Mouse (Mus musculus): ENCODE measurements around the gene Alkbh6. TPM values are rescaled to one million over a fixed set of nuclear protein-coding genes. Genes with fewer than 3 reads are reported as not detected.

Gene Alkbh6
- polyA plus RNA-seq, 2 experiments: 79.7 to 124 TPM

GRCm38 (mm10) chr7:30295103-30295502 lies 13.4 kb upstream of the Alkbh6 start:
- peaks cover 72% of the 10 kb centered on the region for H3K36me3 ChIP-seq (ENCODE audit: control insufficient read depth, insufficient read depth, low read length)

GRCm38 (mm10) chr7:30296816-30297215 lies 11.7 kb upstream of the Alkbh6 start:
- no peak overlapping the region for H3K27ac ChIP-seq (replicated peaks; ENCODE audit: low read depth, low read length)
- no peak overlapping the region for H3K9ac ChIP-seq (ENCODE audit: low read depth, low read length, severe bottlenecking)
- H3K36me3 ChIP-seq (ENCODE audit: control insufficient read depth, insufficient read depth, low read length): peaks cover 84% of the 10 kb centered on the region
- 95% methylated on average over 15 of the region's 15 CpGs for WGBS
- peaks cover 8% of the 10 kb centered on the region; the same call in 1 of the 2 replicates for H3K4me1 ChIP-seq (ENCODE audit: control insufficient read depth, insufficient read depth, low read length)
- no peak for ATAC-seq (ENCODE audit: low FRiP score, low read depth)
- no peaks in the 10 kb centered on the region for H3K27me3 ChIP-seq (ENCODE audit: control insufficient read depth, insufficient read depth, low read length)
- DNase-seq (ENCODE audit: low spot score): no peak
- no peak overlapping the region for H3K4me2 ChIP-seq (replicated peaks; ENCODE audit: low read depth, low read length, severe bottlenecking)
- H3K4me3 ChIP-seq (replicated peaks; ENCODE audit: low read length): no peak overlapping the region
- TF ChIP-seq POLR2A (IDR thresholded peaks at IDR 0.05; ENCODE audit: borderline replicate concordance, extremely low read depth, insufficient read depth, insufficient read length): no peak
- no peaks in the 10 kb centered on the region for H3K9me3 ChIP-seq (ENCODE audit: control insufficient read depth, low read length)

More at GRCm38 (mm10) chr7:30295103-30295502, 13.4 kb upstream of the Alkbh6 start:
- DNase-seq (ENCODE audit: low spot score): no peak
- H3K27me3 ChIP-seq (ENCODE audit: control insufficient read depth, insufficient read depth, low read length): no peaks in the 10 kb centered on the region
- H3K9me3 ChIP-seq (ENCODE audit: control insufficient read depth, low read length): no peaks in the 10 kb centered on the region
- WGBS: 68% methylated on average over 10 of the region's 10 CpGs
- peaks cover 14% of the 10 kb centered on the region for H3K4me1 ChIP-seq (ENCODE audit: control insufficient read depth, insufficient read depth, low read length)
- no peak overlapping the region for H3K9ac ChIP-seq (ENCODE audit: low read depth, low read length, severe bottlenecking)
- TF ChIP-seq POLR2A (IDR thresholded peaks at IDR 0.05; ENCODE audit: borderline replicate concordance, extremely low read depth, insufficient read depth, insufficient read length): no peak
- H3K4me2 ChIP-seq (replicated peaks; ENCODE audit: low read depth, low read length, severe bottlenecking): no peak overlapping the region
- H3K27ac ChIP-seq (replicated peaks; ENCODE audit: low read depth, low read length): no peak overlapping the region
- H3K4me3 ChIP-seq (replicated peaks; ENCODE audit: low read length): no peak overlapping the region
- no peak for ATAC-seq (ENCODE audit: low FRiP score, low read depth)

GRCm38 (mm10) chr7:30297266-30297665 lies 11.3 kb upstream of the Alkbh6 start:
- DNase-seq (ENCODE audit: low spot score) (no peak), ATAC-seq (ENCODE audit: low FRiP score, low read depth) (no peak)
- H3K9ac ChIP-seq (ENCODE audit: low read depth, low read length, severe bottlenecking): no peak overlapping the region
- H3K4me2 ChIP-seq (replicated peaks; ENCODE audit: low read depth, low read length, severe bottlenecking): no peak overlapping the region
- 84% methylated on average over 16 of the region's 16 CpGs for WGBS
- peaks cover 89% of the 10 kb centered on the region for H3K36me3 ChIP-seq (ENCODE audit: control insufficient read depth, insufficient read depth, low read length)
- H3K9me3 ChIP-seq (ENCODE audit: control insufficient read depth, low read length): no peaks in the 10 kb centered on the region
- TF ChIP-seq POLR2A (IDR thresholded peaks at IDR 0.05; ENCODE audit: borderline replicate concordance, extremely low read depth, insufficient read depth, insufficient read length): no peak
- peaks cover 6% of the 10 kb centered on the region; the same call in 1 of the 2 replicates for H3K4me1 ChIP-seq (ENCODE audit: control insufficient read depth, insufficient read depth, low read length)
- H3K27ac ChIP-seq (replicated peaks; ENCODE audit: low read depth, low read length): no peak overlapping the region
- no peak overlapping the region for H3K4me3 ChIP-seq (replicated peaks; ENCODE audit: low read length)
- H3K27me3 ChIP-seq (ENCODE audit: control insufficient read depth, insufficient read depth, low read length): no peaks in the 10 kb centered on the region

- H3K4me2 ChIP-seq (replicated peaks; ENCODE audit: low read depth, low read length, severe bottlenecking): no peak overlapping the region
- peaks cover 82% of the 10 kb centered on the region for H3K36me3 ChIP-seq (ENCODE audit: control insufficient read depth, insufficient read depth, low read length)
- no peak for DNase-seq (ENCODE audit: low spot score)
- ATAC-seq (ENCODE audit: low FRiP score, low read depth): no peak
- no peaks in the 10 kb centered on the region for H3K9me3 ChIP-seq (ENCODE audit: control insufficient read depth, low read length)
- H3K27ac ChIP-seq (replicated peaks; ENCODE audit: low read depth, low read length): no peak overlapping the region
- H3K4me3 ChIP-seq (replicated peaks; ENCODE audit: low read length): no peak overlapping the region
- 48% methylated on average over 3 of the region's 3 CpGs for WGBS
- no peak for TF ChIP-seq POLR2A (IDR thresholded peaks at IDR 0.05; ENCODE audit: borderline replicate concordance, extremely low read depth, insufficient read depth, insufficient read length)
- H3K4me1 ChIP-seq (ENCODE audit: control insufficient read depth, insufficient read depth, low read length): no peaks in the 10 kb centered on the region
- H3K9ac ChIP-seq (ENCODE audit: low read depth, low read length, severe bottlenecking): no peak overlapping the region
- H3K27me3 ChIP-seq (ENCODE audit: control insufficient read depth, insufficient read depth, low read length): no peaks in the 10 kb centered on the region
Observed at GRCm38 (mm10) chr7:30300914-30301313, 7.6 kb upstream of the Alkbh6 start.

GRCm38 (mm10) chr7:30306083-30306779 lies 2.3 kb upstream of the Alkbh6 start:
- Histone ChIP-seq H3K27me3 (ENCODE audit: control insufficient read depth, insufficient read depth, low read length) (no peaks in the 10 kb centered on the region), H3K4me2 (replicated peaks; ENCODE audit: low read depth, low read length, severe bottlenecking) (no peak overlapping the region), H3K36me3 (ENCODE audit: control insufficient read depth, insufficient read depth, low read length) (peaks cover 53% of the 10 kb centered on the region), H3K9ac (ENCODE audit: low read depth, low read length, severe bottlenecking) (no peak overlapping the region), H3K4me3 (replicated peaks; ENCODE audit: low read length) (no peak overlapping the region), H3K27ac (replicated peaks; ENCODE audit: low read depth, low read length) (no peak overlapping the region), H3K4me1 (ENCODE audit: control insufficient read depth, insufficient read depth, low read length) (peaks cover 5% of the 10 kb centered on the region), H3K9me3 (ENCODE audit: control insufficient read depth, low read length) (no peaks in the 10 kb centered on the region)
- DNase-seq (ENCODE audit: low spot score): no peak
- 90% methylated on average over 16 of the region's 16 CpGs for WGBS
- no peak for TF ChIP-seq POLR2A (IDR thresholded peaks at IDR 0.05; ENCODE audit: borderline replicate concordance, extremely low read depth, insufficient read depth, insufficient read length)
- no peak for ATAC-seq (ENCODE audit: low FRiP score, low read depth)
